Mouse (Mus musculus) ES-E14 (cell line): ENCODE measurements at regions not wholly inside any gene's neighbourhood (a gene's known extent, or its start where the extent isn't known, plus 50 kb on each side); places are given as distances from the start of the nearest gene placed in this dataset.

Source experiments
- CHD2 ChIP-seq: IDR thresholded peaks from 2 replicates; pipeline ENCODE4 v1.6.1; 2014; ENCODE audit warnings: mild to moderate bottlenecking, low read depth, low read length, inconsistent platforms
- ZNF384 ChIP-seq: IDR thresholded peaks from 2 replicates; pipeline ENCODE4 v1.6.1; 2012; ENCODE audit warnings: low read depth, low read length, inconsistent platforms

- TF ChIP-seq ZNF384: no peak
- no peak for TF ChIP-seq CHD2
Observed at GRCm38 (mm10) chr9:52472859-52473258, 206.7 kb downstream of the AI593442 start.
